Mouse (Mus musculus) B cell, adult 67 days (primary cell): ENCODE data around the gene Ltc4s. TPM values are rescaled to one million over a fixed set of nuclear protein-coding genes. Genes with fewer than 3 reads are reported as not detected.

Experiments
- total RNA-seq, 2 experiments: library from RNA; stranded (reverse); gene quantifications; 4 replicates each; pipeline ENCODE4 v1.2.4; 2023

The Ltc4s gene
- not detected for total RNA-seq

DNA sequence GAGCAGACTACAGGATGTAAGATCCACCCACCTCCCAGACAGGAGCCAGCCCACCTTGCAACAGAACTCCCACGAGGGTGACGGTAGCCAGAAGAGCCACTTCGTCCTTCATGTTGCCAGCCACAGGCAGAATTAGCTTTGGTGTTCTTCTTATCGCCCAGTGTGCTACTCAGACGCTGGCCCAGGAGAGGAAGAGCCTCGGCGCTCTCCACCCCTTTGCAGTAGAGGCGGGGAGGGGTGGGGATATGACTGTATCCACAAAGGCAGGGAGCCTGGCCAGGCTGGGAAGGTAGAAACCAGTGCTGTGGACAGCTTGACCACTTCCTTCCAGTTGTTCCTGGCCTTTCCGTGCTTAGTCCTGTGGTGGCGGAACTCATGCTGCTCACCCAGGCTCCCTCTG, at the start of gene Ltc4s:
Ltc4s (minus strand) TSS at position 293 of the 400 bp plus-strand sequence.

DNA sequence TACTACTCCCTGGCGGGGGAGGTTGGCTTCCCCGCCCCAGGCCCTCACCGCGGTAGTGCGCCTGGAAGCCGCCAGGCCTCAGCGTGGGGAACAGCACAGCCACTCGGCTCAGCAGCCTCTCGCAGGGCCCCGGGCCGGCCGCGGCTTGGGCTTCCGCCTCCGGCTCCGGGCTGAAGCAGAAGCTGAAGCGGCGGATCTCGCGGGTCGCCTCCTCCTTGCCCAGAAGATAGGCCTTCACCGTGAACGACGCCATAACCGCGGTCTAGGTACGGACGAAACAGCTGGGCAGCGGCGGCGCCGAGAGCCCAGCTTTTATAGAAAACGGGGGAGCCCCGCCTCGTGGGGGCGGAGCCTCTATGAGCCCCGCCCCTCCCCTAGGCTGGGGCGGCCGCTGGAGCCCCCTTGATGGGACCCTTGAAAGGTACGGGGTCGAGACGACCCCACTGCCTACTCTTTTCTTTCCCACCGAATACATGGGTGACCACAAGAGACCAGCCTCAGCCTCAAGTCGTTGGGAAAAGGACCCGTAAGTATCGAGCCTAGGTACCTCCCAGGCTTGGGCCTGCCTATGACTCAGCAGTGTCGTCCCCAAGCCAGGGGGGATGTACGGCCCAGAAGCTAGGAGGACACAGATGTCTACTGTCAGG, 27.8 kb downstream of the Ltc4s start, which contains the start of the genes Sqstm1 and Mgat4b:
Sqstm1 (minus strand) TSS at position 323 of the 647 bp plus-strand sequence.
Mgat4b (plus strand) TSS at position 386 of the 647 bp plus-strand sequence.

Other genes with a start within 250 kb of the Ltc4s start
- 10 to 100 TPM; 95.7 to 98.5 TPM for gene Rnf130, start 213.3 kb downstream of the Ltc4s start, total RNA-seq
- gene Tbc1d9b, start 107.2 kb downstream of the Ltc4s start, total RNA-seq = 10 to 100 TPM; 55.1 to 81.9 TPM
- gene Mrnip, start 64.2 kb downstream of the Ltc4s start, total RNA-seq = 1 to 10 TPM; 4.1 to 6.3 TPM
- gene Sqstm1, start 27.8 kb downstream of the Ltc4s start, total RNA-seq = 100 to 1,000 TPM; 406 to 500 TPM
- gene Mgat4b, start 27.7 kb downstream of the Ltc4s start, total RNA-seq = 1 to 10 TPM; 5.6 to 9.7 TPM
- gene Maml1, start 53.7 kb upstream of the Ltc4s start, total RNA-seq = 10 to 100 TPM; 42.3 to 45.4 TPM
- gene Canx, start 87.1 kb upstream of the Ltc4s start, total RNA-seq = 100 to 1,000 TPM; 220 to 234 TPM
- not detected for gene Cby3, start 115.8 kb upstream of the Ltc4s start, total RNA-seq
- gene Hnrnph1, start 138.4 kb upstream of the Ltc4s start, total RNA-seq = 1,000 to 10,000 TPM; 1,113 to 1,181 TPM
- 10 to 100 TPM; 56.2 to 56.9 TPM for gene Rufy1, start 192.5 kb upstream of the Ltc4s start, total RNA-seq